Mouse (Mus musculus) lung, postnatal 36 days (tissue): ENCODE measurements around the gene Eml5.

ENCODE experiments used
- DNase-seq: peaks from one replicate; pipeline ENCODE4 v3.0.0; 2022; ENCODE audit warnings: mixed read lengths

Gene Eml5

DNA sequence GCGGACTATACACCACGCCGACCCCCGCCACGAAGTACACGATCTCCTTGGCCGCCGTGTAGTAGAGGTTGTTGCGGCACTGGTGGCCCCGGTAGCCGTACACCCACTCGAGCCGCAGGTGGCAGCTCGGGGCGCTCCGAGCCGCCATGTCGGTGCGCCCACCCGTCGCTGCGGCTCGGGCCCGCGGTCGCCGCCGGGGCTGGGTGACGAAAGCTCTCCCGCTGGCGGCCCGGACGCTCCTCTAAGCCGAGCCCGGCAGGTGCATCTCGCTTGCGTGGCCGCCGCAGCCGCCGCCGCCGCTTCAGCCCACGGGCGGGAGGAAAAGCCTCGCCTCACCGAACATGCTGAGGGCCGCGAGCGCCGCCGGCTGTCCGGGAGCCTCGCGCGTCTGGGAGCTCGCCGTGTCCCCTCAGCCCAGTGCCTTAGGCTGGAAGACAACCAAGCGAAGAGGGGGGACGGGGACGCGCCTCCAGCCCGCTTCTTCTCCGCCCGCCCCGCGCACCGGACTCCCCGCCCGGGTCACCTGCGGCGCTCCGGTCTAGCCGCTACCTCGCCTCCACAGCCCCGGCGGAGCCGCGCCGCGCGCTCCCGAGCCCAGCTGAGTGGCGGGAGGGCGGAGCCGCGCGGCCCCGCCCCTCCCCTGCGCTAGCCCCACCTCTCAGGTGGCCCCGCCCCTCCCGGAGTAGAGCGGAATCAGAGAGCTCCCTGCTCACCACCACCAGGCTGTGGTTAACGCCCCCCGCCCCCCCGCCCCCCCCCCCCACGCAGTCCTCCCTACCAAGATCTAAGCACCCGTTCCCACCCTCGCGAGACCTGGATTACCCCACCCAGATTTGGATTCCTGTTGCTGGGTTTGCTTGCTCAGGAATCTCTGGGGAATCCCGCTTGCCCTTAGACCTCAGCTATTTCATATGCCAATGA, at the start of gene Eml5:
Gene Eml5 (minus strand): TSS at position 604 of the 921 bp plus-strand sequence.
- DNase-seq = peak; percentile 76

DNA sequence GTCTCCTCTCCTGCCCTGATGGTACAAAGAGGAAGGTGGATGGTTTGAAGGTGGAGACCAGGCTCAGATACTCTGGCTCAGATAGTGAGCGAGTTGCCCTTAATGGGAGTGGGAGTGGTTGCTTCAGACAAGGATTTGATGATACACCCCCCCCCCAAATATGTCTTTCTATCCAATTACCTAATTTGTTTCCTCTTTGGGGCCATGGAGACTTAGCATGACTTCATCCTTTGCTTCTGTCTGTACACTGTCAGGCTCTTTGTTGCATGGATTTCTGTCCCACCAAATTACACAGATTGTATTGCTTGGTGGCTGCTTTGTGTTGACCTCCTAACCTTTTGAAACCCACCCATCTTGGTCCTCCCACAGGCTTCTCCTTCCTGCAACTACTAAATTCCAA, 31.6 kb upstream of the Eml5 start:
- DNase-seq = no peak

DNA sequence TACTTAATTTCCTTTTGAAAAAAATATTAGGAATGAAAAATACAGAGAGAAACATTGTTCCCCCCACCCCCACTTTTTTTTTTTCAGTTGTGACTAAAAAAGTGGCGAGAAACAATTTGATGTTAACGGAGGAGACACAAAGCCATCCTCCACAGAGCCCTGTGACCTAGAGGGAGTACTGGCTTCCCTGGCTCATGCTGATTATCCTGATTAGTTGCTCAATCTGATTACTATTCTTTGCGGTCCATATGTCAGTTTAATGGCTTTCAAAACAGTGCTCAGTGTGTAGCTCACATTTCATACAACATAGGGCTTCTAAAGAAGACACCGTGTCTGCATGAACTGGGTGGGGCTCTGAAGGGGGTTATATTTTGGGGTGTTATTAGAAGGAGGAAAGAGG, 31.2 kb upstream of the Eml5 start:
- DNase-seq = no peak

DNA sequence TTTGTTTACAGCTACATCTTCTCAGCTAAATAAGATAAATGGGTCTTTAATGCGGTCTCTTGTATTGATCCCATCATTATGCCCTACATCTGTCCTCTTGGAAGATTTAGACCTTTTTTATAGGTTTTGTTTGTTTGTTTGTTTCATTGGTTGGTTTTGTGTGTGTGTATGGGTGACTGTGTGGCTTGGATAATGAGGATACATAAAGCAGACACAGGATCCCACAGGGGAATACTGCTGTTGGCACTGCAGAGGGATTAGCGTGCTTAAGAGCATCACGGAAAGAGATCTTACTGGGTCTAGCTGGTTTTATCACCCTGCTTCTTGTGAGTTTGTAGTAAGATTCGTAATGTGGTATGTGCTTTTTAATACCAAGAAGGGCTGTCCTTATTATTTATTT, 29.9 kb upstream of the Eml5 start:
- DNase-seq = no peak

DNA sequence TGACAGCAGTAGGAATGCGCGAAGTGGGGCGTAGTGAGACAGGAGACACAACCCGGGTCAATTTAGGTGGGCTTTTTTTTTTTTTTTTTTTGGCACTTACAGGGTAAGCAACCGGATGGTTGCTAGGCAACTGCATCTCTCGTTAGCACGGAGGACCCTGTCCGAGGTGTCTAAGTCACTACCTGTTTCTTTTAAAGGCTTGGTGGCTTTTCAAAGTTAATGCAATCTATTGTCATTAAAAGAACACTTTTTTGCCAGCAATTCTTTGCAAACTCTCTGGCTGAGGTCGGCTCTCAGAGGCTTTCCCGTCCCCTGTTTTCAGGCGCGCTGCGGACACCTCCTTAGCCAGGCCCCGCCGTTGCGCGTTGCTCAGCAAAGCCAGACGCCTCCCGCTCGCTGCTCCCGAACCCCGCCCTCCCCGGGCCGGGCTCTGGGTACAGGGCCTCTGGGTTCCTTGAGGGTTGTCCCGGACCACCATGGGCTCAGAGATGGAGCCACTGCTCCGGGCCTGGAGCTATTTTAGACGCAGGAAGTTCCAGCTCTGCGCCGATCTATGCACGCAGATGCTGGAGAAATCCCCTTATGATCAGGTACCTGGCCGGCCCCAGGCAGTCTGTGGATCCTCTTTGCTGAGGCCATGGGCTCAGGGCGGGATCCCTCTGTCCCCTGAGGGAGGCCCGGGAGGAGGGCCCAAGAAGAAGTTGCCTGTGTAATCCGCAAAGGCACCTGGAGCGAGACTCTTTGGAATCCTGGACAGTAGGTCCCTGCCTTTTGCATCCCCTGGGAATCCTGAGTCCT, 19.1 kb upstream of the Eml5 start, which contains the start of gene Ttc8:
Gene Ttc8 (plus strand): TSS at position 381 of the 798 bp plus-strand sequence.
- DNase-seq = peak; percentile 79

DNA sequence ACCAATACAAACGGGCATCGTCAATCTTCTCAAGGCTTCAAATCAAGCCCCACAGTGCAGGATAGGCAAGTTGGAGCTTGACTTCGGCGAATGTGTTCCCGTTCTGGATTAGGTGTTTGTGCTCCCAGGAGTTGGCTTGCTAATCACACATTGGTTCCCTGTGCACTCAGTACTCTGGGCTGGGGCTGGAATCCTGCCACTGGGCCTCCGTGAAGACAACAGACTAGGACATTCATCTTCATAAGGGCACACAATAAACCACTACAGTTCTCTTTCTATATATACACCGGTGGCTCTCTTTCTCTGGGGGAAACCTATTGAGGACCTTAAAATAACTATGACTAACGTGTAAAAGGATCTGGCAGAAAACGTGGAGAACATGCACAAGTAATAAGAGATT, 8.8 kb upstream of the Eml5 start:
- DNase-seq = no peak

DNA sequence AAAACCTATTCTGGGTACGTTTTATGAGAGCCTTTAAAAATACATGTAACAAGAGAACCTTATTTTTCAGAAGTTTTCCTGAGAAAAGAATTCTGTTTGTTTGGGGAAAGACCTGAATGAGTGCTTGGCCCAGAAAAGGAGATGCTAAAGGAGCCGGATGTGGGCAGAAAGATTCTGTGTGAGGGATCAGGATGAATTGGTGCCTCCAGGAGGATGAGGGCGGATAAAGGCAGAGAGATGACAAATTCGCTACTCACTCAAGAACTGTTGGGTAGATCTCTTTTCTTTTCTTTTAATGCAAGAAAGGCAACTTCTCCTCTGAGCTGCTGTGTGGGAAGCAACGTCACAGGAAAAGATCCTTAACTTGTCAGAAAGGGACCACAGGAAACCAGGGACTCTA, 4.2 kb upstream of the Eml5 start:
- DNase-seq = no peak

DNA sequence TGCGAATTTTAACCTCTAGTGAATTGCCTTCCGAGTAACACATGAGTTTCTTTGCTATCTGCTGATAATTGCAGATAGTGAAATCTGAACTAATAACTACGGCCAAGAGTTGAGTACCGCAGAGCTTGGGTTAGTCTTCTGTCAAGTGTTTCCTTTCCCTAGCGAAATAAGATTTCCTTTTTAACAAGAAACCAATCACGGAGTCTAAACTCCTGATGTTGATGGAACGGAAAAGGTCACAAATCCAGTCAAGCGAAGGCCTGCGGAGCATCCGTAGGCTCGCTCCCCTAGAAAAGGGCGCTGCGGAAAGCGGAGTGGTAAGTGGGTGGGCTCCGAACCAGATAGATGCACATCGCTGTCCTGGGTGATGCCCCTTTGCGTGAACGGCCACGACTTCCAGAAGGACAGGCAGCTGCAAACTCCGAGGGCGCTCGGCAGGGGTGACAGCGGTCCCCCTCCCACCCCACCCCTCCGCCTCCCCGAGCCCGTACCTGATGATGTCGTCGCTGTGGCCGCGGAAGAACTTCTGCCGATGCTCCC, 873 bp downstream of the Eml5 start:
- DNase-seq = peak; percentile 3

DNA sequence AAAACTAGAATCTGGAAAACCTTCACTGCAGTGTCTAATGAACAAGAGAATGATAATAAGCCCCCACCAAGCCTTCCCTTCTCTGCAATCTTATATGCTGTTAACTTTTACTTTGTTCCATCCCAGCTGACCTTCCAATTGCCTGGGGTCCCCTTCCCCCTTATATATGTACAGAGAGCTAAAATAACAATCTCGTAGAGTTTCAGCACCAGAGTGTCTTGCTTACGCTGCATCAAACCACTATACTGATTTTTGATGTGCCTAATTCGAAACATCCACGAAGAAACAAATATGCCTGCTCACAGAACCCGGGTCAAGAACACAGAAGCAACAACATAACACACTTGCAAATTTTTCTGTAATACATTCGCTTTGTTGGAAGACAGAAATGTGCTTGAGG, 1.6 kb downstream of the Eml5 start:
- DNase-seq = no peak

DNA sequence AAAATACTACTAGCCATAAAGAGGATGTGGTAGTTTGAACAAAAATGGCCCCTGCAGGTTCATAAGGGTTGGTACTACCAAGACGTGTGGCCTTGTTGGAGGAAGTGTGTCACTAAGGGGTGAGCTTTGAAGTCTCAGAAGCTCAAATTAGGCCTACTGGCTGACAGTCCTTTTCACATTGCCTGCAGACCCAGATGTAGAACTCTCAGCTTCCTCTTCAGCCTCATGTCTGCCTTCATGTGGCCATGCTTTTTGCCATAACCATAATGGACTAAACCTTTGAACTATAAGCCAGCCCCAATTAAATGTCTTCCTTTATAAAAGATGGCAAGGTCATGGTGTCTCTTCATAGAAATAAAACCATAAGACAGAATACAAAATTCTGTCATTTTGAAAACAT, 4.5 kb downstream of the Eml5 start:
- no peak for DNase-seq

DNA sequence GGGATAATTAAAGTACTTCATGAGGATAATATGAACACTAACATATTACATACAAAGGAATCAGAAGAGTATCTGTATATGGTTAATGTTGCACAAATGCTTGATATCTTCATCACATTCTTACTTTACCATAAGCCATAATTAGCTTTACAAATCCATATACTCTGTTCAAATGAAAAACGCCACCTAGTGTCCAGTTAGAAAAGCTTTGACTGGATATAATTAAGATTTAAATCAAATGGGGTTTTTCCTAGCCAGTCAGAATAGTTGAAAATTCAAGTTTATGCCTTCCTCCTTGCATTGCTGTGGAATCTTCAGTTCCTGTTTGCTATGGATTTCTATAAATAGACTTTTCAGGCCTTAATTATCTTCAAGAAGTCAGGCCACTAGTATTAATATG, 16.8 kb downstream of the Eml5 start:
- DNase-seq = no peak

DNA sequence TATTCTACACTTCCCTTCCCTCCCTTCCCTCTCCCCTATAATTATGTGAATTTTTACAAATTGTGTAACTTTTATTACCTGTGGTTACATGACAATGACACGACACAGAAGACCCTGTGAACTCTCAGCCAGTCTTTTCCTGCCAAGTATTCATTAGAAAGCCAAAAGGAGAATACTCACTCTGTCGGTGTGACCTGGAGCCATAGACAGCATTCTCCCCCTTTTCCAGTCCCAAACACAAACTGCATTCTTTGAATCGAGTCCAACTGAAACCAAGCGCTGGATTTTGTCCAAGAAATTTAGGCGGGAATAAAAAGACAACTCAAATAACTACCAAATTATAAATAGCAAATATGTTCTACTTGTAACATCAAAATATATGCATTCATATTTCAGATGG, 19.5 kb downstream of the Eml5 start:
- no peak for DNase-seq

DNA sequence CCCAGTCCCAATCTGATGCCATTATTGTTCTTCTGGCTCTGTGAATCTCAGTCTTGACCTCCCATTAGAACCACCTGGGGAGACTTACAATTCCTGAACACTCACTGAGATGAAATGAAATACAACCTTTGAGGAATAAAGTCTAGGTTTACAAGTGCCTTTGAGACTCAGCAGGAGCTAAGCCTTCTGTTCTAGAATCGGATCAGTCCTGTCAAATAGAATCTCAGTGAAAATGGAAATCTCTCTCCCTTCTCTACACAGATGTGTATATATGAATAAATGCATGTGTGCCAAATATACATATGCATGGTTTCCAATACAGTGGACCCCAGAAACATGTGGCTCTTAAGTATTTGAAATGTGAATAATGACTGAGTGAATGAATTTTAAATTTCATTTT, 22.6 kb downstream of the Eml5 start:
- no peak for DNase-seq

DNA sequence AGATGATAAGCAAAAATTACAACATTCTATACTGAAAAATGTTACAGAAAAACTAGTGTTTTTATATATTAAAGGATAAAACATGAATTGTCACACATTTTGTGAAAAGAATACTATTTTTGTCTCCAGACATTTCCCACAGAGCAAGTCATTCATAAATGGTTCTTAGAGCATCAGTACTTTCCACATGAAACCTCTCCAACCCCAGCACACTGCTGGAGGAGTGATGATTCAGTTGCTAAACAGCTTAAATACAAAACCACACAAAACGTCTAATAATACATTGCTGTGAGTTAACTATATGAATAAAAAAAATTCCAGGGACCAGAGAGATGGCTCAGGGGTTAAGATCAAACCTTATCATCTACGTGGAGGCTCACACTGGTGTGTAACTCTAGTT, 26.1 kb downstream of the Eml5 start:
- DNase-seq = no peak

DNA sequence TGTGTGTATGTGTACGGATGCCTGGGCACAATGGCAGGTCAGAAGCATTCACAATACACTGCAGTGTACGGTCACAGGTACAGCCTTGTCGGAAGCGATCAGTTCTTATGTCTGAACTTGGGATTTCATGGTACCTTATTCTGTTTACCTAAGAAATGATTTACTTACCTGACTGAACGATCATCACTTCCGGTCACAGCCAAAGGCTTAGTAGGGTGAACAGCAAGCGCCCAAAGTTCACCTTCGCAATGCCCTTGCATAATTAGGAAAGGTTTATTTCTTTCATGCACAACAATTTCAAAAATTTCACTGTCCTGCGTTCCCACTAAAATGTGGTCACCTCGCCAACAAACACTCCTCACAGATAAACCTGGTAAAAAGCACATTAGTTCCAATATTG, 28.4 kb downstream of the Eml5 start:
- no peak for DNase-seq

DNA sequence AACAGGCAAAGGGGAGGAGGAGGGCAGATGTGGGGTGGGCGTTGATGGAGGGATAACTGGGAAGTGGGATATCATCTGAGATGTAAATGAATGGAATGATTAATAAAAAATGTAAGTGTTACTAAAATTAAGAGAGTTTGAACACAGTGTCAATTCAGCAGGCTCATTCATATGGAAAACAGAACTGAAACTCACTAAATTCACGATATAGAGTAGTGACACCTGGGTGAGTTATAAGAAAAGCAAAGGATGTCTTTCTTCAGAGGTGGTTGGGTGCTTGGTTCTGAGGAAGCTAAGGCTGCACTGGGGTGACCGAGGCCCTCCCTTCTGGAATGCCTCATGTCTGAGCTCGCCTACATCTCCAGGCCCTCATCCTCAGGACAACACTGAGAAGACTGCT, 37.8 kb downstream of the Eml5 start:
- DNase-seq = no peak

DNA sequence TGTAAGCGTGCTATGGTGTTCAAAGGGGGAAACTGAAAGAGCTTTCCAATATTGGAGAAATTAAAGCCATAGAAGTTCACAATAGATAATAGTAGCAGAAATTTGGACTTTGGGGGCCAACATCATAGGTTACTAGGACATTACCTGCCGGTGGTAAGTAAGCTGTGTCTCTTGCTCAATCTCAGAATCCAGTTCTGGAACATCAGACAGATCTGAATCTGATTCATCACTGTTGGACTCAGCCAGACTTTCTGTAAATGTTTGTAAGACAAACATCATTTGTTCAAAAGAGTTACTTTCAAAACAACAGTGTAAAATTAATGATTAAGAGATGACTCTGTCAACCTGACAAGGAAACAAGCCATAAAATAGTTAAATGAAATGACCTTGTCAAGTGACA, 41.0 kb downstream of the Eml5 start:
- no peak for DNase-seq

DNA sequence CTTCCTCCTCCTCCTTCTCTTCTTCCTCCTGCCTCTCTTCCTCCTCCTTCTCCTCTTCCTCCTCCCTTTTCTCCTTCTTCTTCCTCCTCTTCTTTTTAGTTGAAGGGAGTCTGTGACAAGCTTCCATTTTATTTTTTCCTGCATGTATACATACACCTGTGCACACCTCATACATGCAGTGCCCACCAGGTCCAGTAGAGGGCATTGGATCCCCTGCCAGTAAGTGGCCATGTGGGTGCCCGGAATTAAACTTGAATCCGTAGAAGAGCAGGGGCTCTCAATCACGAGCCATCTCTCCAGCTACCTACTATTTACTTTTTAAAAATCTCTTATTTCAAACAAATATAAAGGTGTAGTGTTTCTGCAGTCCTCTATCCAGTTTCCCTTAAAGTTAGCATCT, 50.5 kb downstream of the Eml5 start:
- peak; percentile 71 for DNase-seq

DNA sequence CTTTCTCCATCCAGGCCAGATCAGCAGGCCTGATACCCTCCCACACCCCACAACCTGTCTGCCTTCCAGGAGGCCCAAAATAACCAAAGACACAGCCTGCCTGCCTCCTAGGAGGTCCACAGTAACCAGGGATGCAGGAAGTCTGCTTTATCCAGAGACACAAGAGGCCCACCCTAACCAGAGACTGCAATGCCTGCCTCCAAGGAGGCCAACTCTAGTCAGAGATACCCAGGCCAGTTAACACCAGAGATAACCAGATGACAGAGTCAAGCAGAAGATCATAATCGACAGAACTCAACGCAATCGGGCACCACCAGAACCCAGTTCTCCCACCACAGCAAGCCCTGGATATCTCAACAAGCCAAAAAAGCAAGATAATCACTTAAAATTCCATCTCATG, 56.5 kb downstream of the Eml5 start:
- DNase-seq = no peak

DNA sequence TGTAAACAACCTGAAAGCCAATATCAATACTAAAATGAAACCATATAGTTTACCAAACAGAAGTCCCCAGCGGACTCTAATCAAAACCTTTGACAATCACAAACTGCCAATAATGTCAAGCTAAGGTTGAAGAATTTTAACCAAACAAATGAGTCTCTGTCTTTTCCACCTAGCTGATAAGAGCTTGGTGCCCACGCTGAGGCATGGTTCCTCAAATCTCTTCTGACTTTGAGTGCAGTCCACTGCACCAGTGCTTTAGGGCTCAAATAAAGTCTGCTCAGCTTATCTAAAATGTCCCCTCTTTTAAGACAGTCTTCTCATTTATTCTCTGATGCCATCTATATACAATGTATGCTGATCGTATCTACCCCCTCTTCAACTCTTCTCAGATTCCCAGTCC, 61.1 kb downstream of the Eml5 start:
- no peak for DNase-seq

DNA sequence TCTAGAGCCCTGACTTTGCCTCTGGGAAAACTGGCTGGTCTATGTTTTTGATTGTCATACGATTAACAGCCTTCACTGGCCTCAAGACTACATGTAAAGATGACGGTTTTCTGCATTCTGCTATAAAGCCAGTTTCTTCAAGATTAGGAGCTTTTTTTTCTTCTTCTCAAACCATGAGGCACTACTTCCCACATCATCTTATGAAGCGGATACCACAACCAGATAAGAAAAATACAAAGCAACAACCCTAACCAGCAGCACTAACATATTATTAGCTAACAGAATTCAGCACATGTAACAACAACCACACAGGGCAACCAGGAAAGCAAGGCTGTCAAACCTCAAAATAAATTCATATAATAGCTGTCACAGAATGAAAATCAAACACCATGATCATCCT, 63.3 kb downstream of the Eml5 start:
- no peak for DNase-seq

DNA sequence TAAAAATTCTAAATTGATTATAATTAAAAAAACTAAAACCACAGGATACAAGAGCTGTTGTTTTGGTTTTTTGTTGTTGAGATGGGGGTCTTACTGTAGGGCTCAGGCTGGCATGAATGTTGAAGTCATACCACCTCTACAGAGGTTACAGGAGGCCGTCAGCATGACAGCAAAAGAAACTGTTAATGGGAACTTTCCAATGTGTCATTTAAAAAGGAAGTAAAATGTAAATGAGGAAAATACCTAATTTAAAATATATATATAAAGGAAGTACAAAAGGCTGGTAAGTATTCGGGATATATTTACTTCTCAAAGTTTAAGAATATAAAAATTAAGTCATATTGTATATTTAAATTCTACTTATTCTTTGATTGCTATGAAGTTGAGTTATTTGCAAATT, 65.8 kb downstream of the Eml5 start:
- no peak for DNase-seq

DNA sequence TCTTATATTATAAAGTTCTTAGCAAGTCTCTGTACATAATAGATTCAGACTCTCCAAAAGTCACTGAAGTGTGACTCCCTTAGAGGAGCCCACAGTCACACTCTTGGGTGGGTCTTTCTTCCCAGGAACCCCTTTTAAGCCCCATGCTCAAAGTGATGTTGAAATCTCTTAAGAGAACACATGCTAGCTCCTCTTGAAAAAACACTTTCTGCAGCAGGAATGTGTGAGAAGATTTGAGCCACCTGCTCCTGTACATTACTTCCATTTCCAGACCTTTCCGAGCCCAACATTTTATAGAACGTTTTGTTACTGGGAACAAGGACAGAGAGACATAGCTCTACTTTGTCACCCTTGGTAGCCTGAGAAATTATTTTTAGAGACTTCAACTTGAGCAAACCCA, 66.4 kb downstream of the Eml5 start:
- DNase-seq = peak; percentile 65

DNA sequence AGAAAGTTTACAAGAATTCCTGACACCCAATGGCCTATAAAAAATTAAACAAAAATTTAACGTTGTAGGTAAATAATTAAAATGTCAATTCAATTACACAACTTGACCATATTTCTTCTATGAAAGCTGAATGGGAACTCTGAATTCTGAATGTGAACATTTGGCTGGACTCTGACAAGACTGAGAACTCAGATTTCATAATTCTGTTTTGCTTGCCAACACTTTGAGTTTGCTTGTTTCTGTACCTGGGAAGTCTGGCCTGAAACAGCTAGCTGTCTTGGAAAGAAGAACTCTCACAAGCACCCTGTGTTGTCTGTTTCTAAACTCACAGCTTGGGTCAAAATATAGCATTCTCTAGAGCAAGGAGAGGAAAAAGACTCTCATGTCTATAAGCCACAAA, 67.4 kb downstream of the Eml5 start:
- peak; percentile 26 for DNase-seq
